Mouse (Mus musculus): ENCODE results near the gene Palm. TPM values are rescaled to one million over a fixed set of nuclear protein-coding genes. Genes with fewer than 3 reads are reported as not detected.

Gene Palm
- polyA plus RNA-seq, 1 experiment from 2014 or later = 78.0 TPM

DNA sequence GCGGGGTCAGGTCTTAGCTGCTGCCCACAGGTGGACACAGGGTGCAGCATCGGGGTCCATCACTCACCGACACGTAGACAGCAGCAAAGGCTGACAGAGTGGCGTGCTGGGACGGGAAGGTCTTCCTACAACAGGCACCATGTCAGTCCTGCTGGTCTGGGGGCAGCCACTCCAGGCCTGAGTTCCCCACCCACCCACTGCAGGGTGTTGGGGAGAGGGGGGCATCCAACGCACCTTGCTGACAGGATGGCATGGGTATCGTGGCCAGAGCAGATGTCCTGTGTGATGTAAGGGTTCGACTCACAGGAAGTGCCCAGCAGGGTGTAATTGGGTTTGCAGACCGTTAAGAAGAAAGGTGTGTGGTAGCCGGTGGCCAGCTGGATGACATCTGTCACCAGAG, 73.2 kb downstream of the Palm start:
- H3K4me3 ChIP-seq (ENCODE audit: low read depth, low read length) = no peak overlapping the region
- peaks cover 45% of the 10 kb centered on the region for H3K36me3 ChIP-seq (ENCODE audit: control insufficient read depth, insufficient read depth, low read length)
- no peaks in the 10 kb centered on the region for H3K27me3 ChIP-seq (ENCODE audit: control insufficient read depth, insufficient read depth, low read length)
- 75% methylated on average over 11 of the region's 11 CpGs for WGBS
- no peaks in the 10 kb centered on the region for H3K9me3 ChIP-seq (ENCODE audit: control insufficient read depth, low read depth, low read length)
- no peak overlapping the region for H3K27ac ChIP-seq (ENCODE audit: low read length)
- no peak for ATAC-seq (ENCODE audit: insufficient number of reproducible peaks, insufficient read depth, low FRiP score, low read depth)
- H3K4me2 ChIP-seq (replicated peaks; ENCODE audit: low read depth, low read length) = no peak overlapping the region
- H3K4me1 ChIP-seq (ENCODE audit: control insufficient read depth, insufficient read depth, low read length) = 0 out of 2 replicates have a peak, but pooled peaks cover 2% of the 10 kb centered on the region
- H3K9ac ChIP-seq (replicated peaks; ENCODE audit: low read depth, low read length) = no peak overlapping the region

Small RNAs within 50 kb of the gene (microRNA-seq; reads per million reads assigned to microRNA genes)
- gene Mir6910 = not detected

Other genes with a start within 250 kb of the Palm start
- gene Mier2, start 238.4 kb upstream of the Palm start, polyA plus RNA-seq (2014; fragmentation: Nextera tagmentation; extraction: Ambion mirVana) = 49.0 and 55.2 TPM in 2 replicates
- gene Theg, start 206.2 kb upstream of the Palm start, polyA plus RNA-seq (2014; fragmentation: Nextera tagmentation; extraction: Ambion mirVana) = not detected in 2 replicates
- 0.04 and 0.13 TPM in 2 replicates for gene C2cd4c, start 179.5 kb upstream of the Palm start, polyA plus RNA-seq (2014; fragmentation: Nextera tagmentation; extraction: Ambion mirVana)
- gene Shc2, start 155.7 kb upstream of the Palm start, polyA plus RNA-seq (2014; fragmentation: Nextera tagmentation; extraction: Ambion mirVana) = 7.1 and 7.7 TPM in 2 replicates
- 0.20 TPM in 1 of 2 replicates, not detected in the other for gene Odf3l2, start 147.8 kb upstream of the Palm start, polyA plus RNA-seq (2014; fragmentation: Nextera tagmentation; extraction: Ambion mirVana)
- gene Madcam1, start 129.0 kb upstream of the Palm start, polyA plus RNA-seq (2014; fragmentation: Nextera tagmentation; extraction: Ambion mirVana) = 29.7 and 30.0 TPM in 2 replicates
- gene Tpgs1, start 124.2 kb upstream of the Palm start, polyA plus RNA-seq (2014; fragmentation: Nextera tagmentation; extraction: Ambion mirVana) = 64.5 and 64.8 TPM in 2 replicates
- 88.7 and 93.6 TPM in 2 replicates for gene Cdc34, start 111.4 kb upstream of the Palm start, polyA plus RNA-seq (2014; fragmentation: Nextera tagmentation; extraction: Ambion mirVana)
- gene Gzmm, start 104.6 kb upstream of the Palm start, polyA plus RNA-seq (2014; fragmentation: Nextera tagmentation; extraction: Ambion mirVana) = 1.0 and 1.6 TPM in 2 replicates
- gene Bsg, start 89.1 kb upstream of the Palm start, polyA plus RNA-seq (2014; fragmentation: Nextera tagmentation; extraction: Ambion mirVana) = 871 and 937 TPM in 2 replicates
- 0.10 and 0.25 TPM in 2 replicates for gene Hcn2, start 76.9 kb upstream of the Palm start, polyA plus RNA-seq (2014; fragmentation: Nextera tagmentation; extraction: Ambion mirVana)
- gene Polrmt, start 47.0 kb upstream of the Palm start, polyA plus RNA-seq (2014; fragmentation: Nextera tagmentation; extraction: Ambion mirVana) = 26.3 and 31.8 TPM in 2 replicates
- 0.29 and 0.39 TPM in 2 replicates for gene Fgf22, start 38.5 kb upstream of the Palm start, polyA plus RNA-seq (2014; fragmentation: Nextera tagmentation; extraction: Ambion mirVana)
- gene Rnf126, start 26.6 kb upstream of the Palm start, polyA plus RNA-seq (2014; fragmentation: Nextera tagmentation; extraction: Ambion mirVana) = 72.1 and 77.3 TPM in 2 replicates
- gene Fstl3, start 16.3 kb upstream of the Palm start, polyA plus RNA-seq (2014; fragmentation: Nextera tagmentation; extraction: Ambion mirVana) = 8.7 and 9.0 TPM in 2 replicates
- gene Prss57, start 2.6 kb upstream of the Palm start, polyA plus RNA-seq (2014; fragmentation: Nextera tagmentation; extraction: Ambion mirVana) = not detected in 2 replicates
- 27.6 and 33.1 TPM in 2 replicates for gene Misp, start 27.4 kb downstream of the Palm start, polyA plus RNA-seq (2014; fragmentation: Nextera tagmentation; extraction: Ambion mirVana)
- 237 and 275 TPM in 2 replicates for gene Ptbp1, start 60.9 kb downstream of the Palm start, polyA plus RNA-seq (2014; fragmentation: Nextera tagmentation; extraction: Ambion mirVana)
- gene Prtn3, start 80.9 kb downstream of the Palm start, polyA plus RNA-seq (2014; fragmentation: Nextera tagmentation; extraction: Ambion mirVana) = 2.9 and 5.6 TPM in 2 replicates
- 41.3 and 51.7 TPM in 2 replicates for gene Plppr3, start 81.1 kb downstream of the Palm start, polyA plus RNA-seq (2014; fragmentation: Nextera tagmentation; extraction: Ambion mirVana)
- gene Elane, start 92.7 kb downstream of the Palm start, polyA plus RNA-seq (2014; fragmentation: Nextera tagmentation; extraction: Ambion mirVana) = 0.88 and 3.3 TPM in 2 replicates
- not detected in 2 replicates for gene Cfd, start 97.3 kb downstream of the Palm start, polyA plus RNA-seq (2014; fragmentation: Nextera tagmentation; extraction: Ambion mirVana)
- gene Med16, start 115.4 kb downstream of the Palm start, polyA plus RNA-seq (2014; fragmentation: Nextera tagmentation; extraction: Ambion mirVana) = 43.4 and 46.4 TPM in 2 replicates
- 5.3 TPM in 1 of 2 replicates, not detected in the other for gene Gm26602, start 117.3 kb downstream of the Palm start, polyA plus RNA-seq (2014; fragmentation: Nextera tagmentation; extraction: Ambion mirVana)
- gene Kiss1r, start 123.4 kb downstream of the Palm start, polyA plus RNA-seq (2014; fragmentation: Nextera tagmentation; extraction: Ambion mirVana) = 0.81 and 1.0 TPM in 2 replicates
- gene R3hdm4, start 127.6 kb downstream of the Palm start, polyA plus RNA-seq (2014; fragmentation: Nextera tagmentation; extraction: Ambion mirVana) = 143 and 151 TPM in 2 replicates
- gene Arid3a, start 133.5 kb downstream of the Palm start, polyA plus RNA-seq (2014; fragmentation: Nextera tagmentation; extraction: Ambion mirVana) = 12.7 and 14.0 TPM in 2 replicates
- 97.2 and 107 TPM in 2 replicates for gene Wdr18, start 166.6 kb downstream of the Palm start, polyA plus RNA-seq (2014; fragmentation: Nextera tagmentation; extraction: Ambion mirVana)
- 0.32 and 0.36 TPM in 2 replicates for gene Grin3b, start 177.1 kb downstream of the Palm start, polyA plus RNA-seq (2014; fragmentation: Nextera tagmentation; extraction: Ambion mirVana)
- gene Tmem259, start 190.8 kb downstream of the Palm start, polyA plus RNA-seq (2014; fragmentation: Nextera tagmentation; extraction: Ambion mirVana) = 15.6 and 16.7 TPM in 2 replicates
- 397 and 424 TPM in 2 replicates for gene Cnn2, start 195.0 kb downstream of the Palm start, polyA plus RNA-seq (2014; fragmentation: Nextera tagmentation; extraction: Ambion mirVana)
- gene Abca7, start 202.9 kb downstream of the Palm start, polyA plus RNA-seq (2014; fragmentation: Nextera tagmentation; extraction: Ambion mirVana) = 3.2 and 3.6 TPM in 2 replicates
- 5.1 and 5.7 TPM in 2 replicates for gene Arhgap45, start 223.1 kb downstream of the Palm start, polyA plus RNA-seq (2014; fragmentation: Nextera tagmentation; extraction: Ambion mirVana)
- gene Polr2e, start 246.2 kb downstream of the Palm start, polyA plus RNA-seq (2014; fragmentation: Nextera tagmentation; extraction: Ambion mirVana) = 220 TPM in 2 replicates

All from stomach, embryonic 14.5 days (tissue).